Mouse (Mus musculus): ENCODE measurements around the gene Ap3d1.

Ap3d1 gene

GRCm38 (mm10) chr10:80668614-80669013, 73.5 kb downstream of the Ap3d1 start:
- DNase-seq (ENCODE audit: low spot score in 2 of 2), result no peak

GRCm38 (mm10) chr10:80666837-80667412, 75.1 kb downstream of the Ap3d1 start:
- no peak for DNase-seq (ENCODE audit: low spot score in 2 of 2)

GRCm38 (mm10) chr10:80665981-80666733, 75.9 kb downstream of the Ap3d1 start:
- no peak for DNase-seq (ENCODE audit: low spot score in 2 of 2)

- no peak for DNase-seq (ENCODE audit: low spot score in 2 of 2)
Observed at GRCm38 (mm10) chr10:80665459-80665858, 76.6 kb downstream of the Ap3d1 start.

- no peak for DNase-seq (ENCODE audit: low spot score in 2 of 2)
Observed at GRCm38 (mm10) chr10:80665016-80665380, 77.1 kb downstream of the Ap3d1 start.

GRCm38 (mm10) chr10:80664197-80665015, 77.7 kb downstream of the Ap3d1 start:
- DNase-seq (ENCODE audit: low spot score in 2 of 2), result no peak

- DNase-seq (ENCODE audit: low spot score in 2 of 2), result no peak
Observed at GRCm38 (mm10) chr10:80663485-80664196, 78.4 kb downstream of the Ap3d1 start.

- DNase-seq (ENCODE audit: low spot score in 2 of 2), result no peak
Observed at GRCm38 (mm10) chr10:80661149-80661548, 80.9 kb downstream of the Ap3d1 start.

- peak in 1 of 2 experiments; percentile 63 for DNase-seq (ENCODE audit: low spot score in 2 of 2)
Observed at GRCm38 (mm10) chr10:80659213-80659612, 82.9 kb downstream of the Ap3d1 start.

- no peak for DNase-seq (ENCODE audit: low spot score in 2 of 2)
Observed at GRCm38 (mm10) chr10:80658841-80659202, 83.2 kb downstream of the Ap3d1 start.

- no peak for DNase-seq (ENCODE audit: low spot score in 2 of 2)
Observed at GRCm38 (mm10) chr10:80658194-80658840, 83.7 kb downstream of the Ap3d1 start.

Measured in frontal cortex, postnatal 10 days (tissue).